Mouse (Mus musculus) testis, adult 2 months (tissue): ENCODE results near the gene Sh3pxd2a.

Experiments used
- CTCF ChIP-seq: fragments of 200-500 bp; IDR thresholded peaks from 2 replicates; pipeline ENCODE4 v1.5.1; 2012; ENCODE audit warnings: low read depth, mild to moderate bottlenecking, inconsistent platforms, low read length, moderate library complexity; ENCODE audit not compliant: control insufficient read depth, insufficient read depth, insufficient replicate concordance
- POLR2A ChIP-seq: fragments of 200-500 bp; IDR thresholded peaks from 2 replicates; pipeline ENCODE4 v1.6.1; 2012; ENCODE audit warnings: low read depth, mild to moderate bottlenecking, inconsistent platforms, low read length, moderate library complexity; ENCODE audit not compliant: control insufficient read depth

GRCm38 (mm10) chr19:47402544-47402943, 61.7 kb downstream of the Sh3pxd2a start:
- TF ChIP-seq POLR2A (no peak), CTCF (no peak)
